Mouse (Mus musculus) urinary bladder, postnatal 25 days (tissue): ENCODE measurements around the gene Btbd35f25.
"Not testable (repeated sequence)": the region's sequence is repeated elsewhere in the genome, so short reads cannot be mapped to it uniquely, and the experiment has no call there.

Experiments
- DNase-seq: peaks from one replicate; pipeline ENCODE4 v3.0.0; 2022; ENCODE audit warnings: low spot score

The Btbd35f25 gene

DNA sequence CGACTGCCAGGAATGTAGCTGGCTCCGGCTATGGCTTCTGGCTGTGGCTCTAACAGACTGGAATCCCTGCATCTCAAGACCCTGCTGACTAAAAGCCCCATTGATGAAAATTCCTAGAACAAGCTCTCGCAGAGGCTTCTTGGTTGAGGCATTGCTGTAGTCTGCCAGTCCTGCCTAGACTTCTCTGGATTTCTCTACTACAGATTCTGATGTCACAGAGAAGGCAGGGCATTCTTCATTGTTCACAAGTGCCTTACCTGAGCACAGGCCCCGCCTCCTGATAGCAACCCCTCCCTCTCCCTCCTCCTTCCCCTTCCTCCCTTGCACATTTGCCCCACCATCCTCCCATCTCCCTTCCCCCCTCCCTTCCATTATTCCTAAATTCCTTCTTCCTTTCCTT lies at the start of gene Btbd35f25:
Gene Btbd35f25 (minus strand): TSS at position 101 of the 400 bp plus-strand sequence.
- not testable (repeated sequence) for DNase-seq

DNA sequence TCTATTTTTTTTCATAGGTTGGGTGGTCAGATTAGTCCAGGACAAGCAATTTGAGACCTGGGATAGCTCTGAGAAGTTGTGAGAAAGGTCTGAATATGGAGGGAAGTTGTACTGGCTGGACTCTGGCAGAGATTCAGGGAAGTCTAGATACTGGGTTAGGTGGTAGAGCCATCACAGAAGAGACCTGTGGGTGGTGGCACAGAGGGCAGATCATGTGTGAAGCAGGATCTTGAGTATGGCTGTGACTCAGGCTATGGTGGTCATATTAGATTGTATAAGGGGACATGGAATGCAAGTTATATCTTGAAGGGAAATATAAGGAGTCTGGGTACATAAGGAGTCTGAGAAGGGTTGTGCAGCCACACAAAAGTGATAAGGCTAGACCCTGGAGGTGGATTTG lies 49.3 kb upstream of the Btbd35f25 start:
- no peak for DNase-seq

DNA sequence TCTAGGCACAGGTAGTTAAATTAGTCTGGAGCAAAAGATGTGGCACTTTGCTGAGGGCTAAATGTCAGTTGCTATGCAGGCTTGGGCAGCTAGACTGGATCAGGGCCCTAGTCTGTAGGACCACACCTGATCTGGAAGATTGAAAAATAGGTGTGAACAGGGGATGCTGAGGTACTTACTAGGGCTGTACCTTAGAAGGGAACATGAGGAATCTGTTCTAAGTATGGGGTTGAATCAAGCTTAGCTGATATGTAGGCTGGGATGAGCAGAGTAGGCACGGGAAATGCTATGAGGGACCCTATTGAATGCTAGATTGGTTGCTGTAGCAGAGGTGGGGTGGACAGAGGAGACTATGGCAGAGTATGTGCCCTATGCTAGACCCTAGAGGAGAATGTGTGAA lies 47.0 kb upstream of the Btbd35f25 start:
- DNase-seq = no peak

DNA sequence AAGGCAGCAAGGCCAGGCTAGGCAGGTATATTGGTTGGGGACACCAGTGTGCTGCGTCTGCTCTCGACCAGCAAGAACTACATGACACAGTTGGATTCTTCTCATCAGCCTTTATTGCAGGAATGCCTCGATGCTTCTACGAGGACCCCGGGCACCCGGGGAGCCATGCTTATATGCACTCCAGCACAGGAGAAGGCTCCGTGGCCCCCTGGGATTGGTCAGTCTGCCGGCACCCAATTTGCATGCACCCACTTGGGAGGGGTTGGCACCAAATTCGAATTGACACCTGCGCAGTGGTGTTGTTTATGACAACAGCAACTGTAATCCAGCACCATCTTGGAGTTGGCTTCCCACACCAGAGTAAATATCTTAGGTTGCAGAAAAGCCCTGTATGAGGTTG lies 28.1 kb upstream of the Btbd35f25 start:
- DNase-seq = no peak

DNA sequence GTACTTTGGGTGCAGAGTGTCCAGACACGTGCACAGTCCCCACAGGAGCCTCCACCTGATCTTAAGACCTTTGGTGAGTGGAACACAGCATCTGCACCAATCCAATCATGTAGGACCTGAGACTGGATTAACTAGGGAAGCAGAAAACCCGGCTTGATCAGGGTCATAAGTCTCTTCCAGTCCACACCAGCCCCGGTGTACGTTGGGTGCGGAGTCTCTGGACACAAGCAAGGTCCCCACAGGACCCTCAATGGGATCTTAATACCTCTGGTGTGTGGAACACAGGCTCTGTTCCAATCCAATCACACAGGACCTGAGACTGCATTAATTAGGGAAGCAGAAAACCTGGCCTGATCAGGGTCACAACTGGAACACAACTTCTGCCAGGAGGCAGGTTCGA lies 20.0 kb upstream of the Btbd35f25 start:
- no peak for DNase-seq
